Mouse (Mus musculus): ENCODE measurements around the gene Gm11757.
"Not testable (repeated sequence)": the region's sequence is repeated elsewhere in the genome, so short reads cannot be mapped to it uniquely, and the experiment has no call there.

Gene Gm11757

GRCm38 (mm10) chr4:73891012-73891411 is at the start of gene Gm11757:
TSS of gene Gm11757 (minus strand) at chr4:73891112.
- not testable (repeated sequence) for DNase-seq (ENCODE audit: low read depth, low spot score)

- DNase-seq (ENCODE audit: low read depth, low spot score), result not testable (repeated sequence)
Measured at GRCm38 (mm10) chr4:73920660-73921059, 29.7 kb upstream of the Gm11757 start, which contains the start of gene Gm11756. TSS of gene Gm11756 (minus strand) at chr4:73920760.

- DNase-seq (ENCODE audit: low read depth, low spot score), result not testable (repeated sequence)
Measured at GRCm38 (mm10) chr4:73905853-73906252, 14.9 kb upstream of the Gm11757 start, which contains the start of gene Gm13871. TSS of gene Gm13871 (minus strand) at chr4:73905953.

DNA sequence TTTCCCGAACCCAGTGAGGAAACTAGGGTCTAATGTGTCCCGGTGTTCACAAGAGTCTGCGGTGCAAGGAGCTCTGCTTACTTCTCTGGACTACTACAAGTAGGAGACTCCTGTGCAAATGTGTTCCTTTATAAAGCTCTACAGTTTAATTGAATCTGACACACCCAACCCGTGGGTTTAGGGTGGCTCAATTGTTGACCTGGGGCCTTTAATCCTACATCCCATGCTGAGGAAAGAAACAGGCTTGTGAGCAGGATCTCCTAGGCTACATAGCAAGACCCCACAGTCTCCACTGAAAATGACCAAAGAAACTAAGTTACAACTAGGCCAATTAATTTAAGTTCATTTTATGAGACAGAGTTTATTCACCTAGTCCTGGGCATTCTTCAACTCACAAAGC is 14.7 kb downstream of the Gm11757 start, which contains the start of gene Gm11758:
Gene Gm11758, minus strand, starts transcription at position 101 of the 400 bp plus-strand sequence.
- DNase-seq (ENCODE audit: low read depth, low spot score), result not testable (repeated sequence)
